Mouse (Mus musculus) small intestine, adult 2 months (tissue): Measurements from ENCODE around the gene Col11a2. TPM values are rescaled to one million over a fixed set of nuclear protein-coding genes. Genes with fewer than 3 reads are reported as not detected.

ENCODE experiments used
- H3K27ac ChIP-seq: fragments of 200-500 bp; 2 replicates; pipeline ENCODE4 v1.5.1; 2012; ENCODE audit warnings: low read depth, low read length, control low read depth, inconsistent platforms; ENCODE audit not compliant: insufficient read depth
- H3K27me3 ChIP-seq: fragments of 200-500 bp; 2 replicates; pipeline ENCODE4 v1.6.1; 2012; ENCODE audit warnings: mild to moderate bottlenecking, moderate library complexity, low read length, inconsistent platforms; ENCODE audit not compliant: control insufficient read depth, insufficient read depth
- H3K36me3 ChIP-seq: fragments of 200-500 bp; 2 replicates; pipeline ENCODE4 v1.6.1; 2012; ENCODE audit warnings: mild to moderate bottlenecking, low read length, control low read depth, inconsistent platforms; ENCODE audit not compliant: control insufficient read depth, insufficient read depth
- H3K4me1 ChIP-seq: fragments of 200-500 bp; 2 replicates; pipeline ENCODE4 v1.6.1; 2012; ENCODE audit warnings: low read length, inconsistent platforms, mixed read lengths; ENCODE audit not compliant: control insufficient read depth, insufficient read depth, insufficient read length
- H3K4me3 ChIP-seq: fragments of 200-500 bp; 2 replicates; pipeline ENCODE4 v1.5.1; 2012; ENCODE audit warnings: low read depth, mild to moderate bottlenecking, control low read depth, inconsistent platforms, low read length, moderate library complexity
- CTCF ChIP-seq: fragments of 200-500 bp; IDR thresholded peaks from 2 replicates; pipeline ENCODE4 v1.5.1; 2012; ENCODE audit warnings: low read depth, mild to moderate bottlenecking, control low read depth, inconsistent platforms, low read length, moderate library complexity, mixed read lengths; ENCODE audit not compliant: insufficient replicate concordance, insufficient read length; ENCODE audit errors: extremely low read depth
- POLR2A ChIP-seq: fragments of 200-500 bp; IDR thresholded peaks from 2 replicates; pipeline ENCODE4 v1.6.1; 2012; ENCODE audit warnings: low read depth, mild to moderate bottlenecking, control low read depth, inconsistent platforms, low read length, moderate library complexity
- WGBS: fragments of 180-500 bp; shearing (Covaris S2); methylation state at CpG from one replicate; pipeline ENCODE4 v1.1.7; 2018; 5-methylcytosine and 5-hydroxymethylcytosine counted together
- polyA plus RNA-seq: library from polyadenylated mRNA; depleted of rRNA; stranded (reverse); fragments of >200 nt; gene quantifications from 2 replicates; pipeline ENCODE4 v1.2.3, GENCODE M21; 2012

The Col11a2 gene
- polyA plus RNA-seq, 1 experiment, result 0.90 TPM

GRCm38 (mm10) chr17:34022414-34022783 lies 16.8 kb upstream of the Col11a2 start:
- Histone ChIP-seq H3K27me3 (no peaks in the 10 kb centered on the region), H3K4me1 (peaks cover 10% of the 10 kb centered on the region), H3K36me3 (peaks cover 17% of the 10 kb centered on the region), H3K27ac (no peak overlapping the region), H3K4me3 (no peak overlapping the region)
- TF ChIP-seq POLR2A (no peak), CTCF (no peak)
- WGBS, result 93% methylated on average over 14 of the region's 14 CpGs

GRCm38 (mm10) chr17:34022987-34023386 lies 16.2 kb upstream of the Col11a2 start:
- H3K4me3 ChIP-seq, result no peak overlapping the region
- no peak overlapping the region for H3K27ac ChIP-seq
- no peak for TF ChIP-seq CTCF
- TF ChIP-seq POLR2A, result no peak
- no peaks in the 10 kb centered on the region for H3K27me3 ChIP-seq
- H3K36me3 ChIP-seq, result peaks cover 17% of the 10 kb centered on the region
- 94% methylated on average over 20 of the region's 20 CpGs for WGBS
- H3K4me1 ChIP-seq, result peaks cover 11% of the 10 kb centered on the region

- 55% methylated on average over 9 of the region's 9 CpGs for WGBS
- H3K27ac ChIP-seq, result no peak overlapping the region
- TF ChIP-seq POLR2A (no peak), CTCF (no peak)
- H3K27me3 ChIP-seq, result no peaks in the 10 kb centered on the region
- H3K36me3 ChIP-seq, result peaks cover 20% of the 10 kb centered on the region
- H3K4me1 ChIP-seq, result peaks cover 12% of the 10 kb centered on the region
- peak overlapping the region; percentile 76; the same call in 1 of the 2 replicates for H3K4me3 ChIP-seq
Observed at GRCm38 (mm10) chr17:34023678-34024077, 15.6 kb upstream of the Col11a2 start.

DNA sequence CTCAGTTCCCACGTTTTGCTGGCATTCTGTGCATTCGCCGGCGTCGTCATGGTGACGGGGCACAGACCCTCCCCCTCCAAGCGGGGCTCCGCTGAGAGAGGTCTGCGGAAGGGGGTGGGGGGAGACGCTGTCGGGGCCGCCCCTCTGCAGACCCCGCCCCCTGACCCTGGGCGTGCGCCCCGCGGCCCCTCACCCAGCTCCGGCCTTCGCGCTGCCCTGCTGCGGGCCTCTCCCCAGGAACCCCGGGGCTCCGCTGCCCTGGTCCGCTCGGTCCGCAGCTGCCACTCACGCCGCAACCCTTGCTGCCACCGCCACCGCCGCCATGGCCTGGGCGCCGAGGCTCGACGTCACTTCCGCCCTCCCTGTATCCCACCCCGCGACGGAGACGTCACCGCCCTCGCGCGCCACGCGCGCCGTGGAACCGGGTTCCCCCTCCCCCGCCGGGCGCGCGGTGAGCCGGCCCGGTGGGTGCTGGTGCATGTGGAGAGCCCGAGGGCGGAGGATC lies 14.9 kb upstream of the Col11a2 start, which contains the start of gene Ring1:
TSS of gene Ring1 (minus strand) at position 364 of the 505 bp plus-strand sequence.
- Histone ChIP-seq H3K4me3 (peak within 1 kb of the TSS; percentile 76), H3K36me3 (peaks cover 27% of the 10 kb centered on the region), H3K4me1 (peaks cover 12% of the 10 kb centered on the region), H3K27ac (peak within 1 kb of the TSS; percentile 45), H3K27me3 (no peaks in the 10 kb centered on the region)
- TF ChIP-seq POLR2A (peak; percentile 73), CTCF (no peak)
- WGBS, result under 1% methylated on average over 57 of the region's 58 CpGs

- Histone ChIP-seq H3K4me1 (peaks cover 16% of the 10 kb centered on the region), H3K27me3 (no peaks in the 10 kb centered on the region), H3K27ac (peak overlapping the region; percentile 45), H3K4me3 (peak overlapping the region; percentile 76), H3K36me3 (peaks cover 33% of the 10 kb centered on the region)
- no peak for TF ChIP-seq POLR2A
- no peak for TF ChIP-seq CTCF
- WGBS, result 2% methylated on average over 57 of the region's 57 CpGs
Observed at GRCm38 (mm10) chr17:34024861-34025755, 14.1 kb upstream of the Col11a2 start.

GRCm38 (mm10) chr17:34025756-34026151 lies 13.5 kb upstream of the Col11a2 start:
- Histone ChIP-seq H3K4me3 (no peak overlapping the region), H3K4me1 (peaks cover 21% of the 10 kb centered on the region), H3K36me3 (peaks cover 31% of the 10 kb centered on the region), H3K27ac (no peak overlapping the region), H3K27me3 (no peaks in the 10 kb centered on the region)
- WGBS, result 64% methylated on average over 7 of the region's 7 CpGs
- no peak for TF ChIP-seq CTCF
- TF ChIP-seq POLR2A, result no peak

DNA sequence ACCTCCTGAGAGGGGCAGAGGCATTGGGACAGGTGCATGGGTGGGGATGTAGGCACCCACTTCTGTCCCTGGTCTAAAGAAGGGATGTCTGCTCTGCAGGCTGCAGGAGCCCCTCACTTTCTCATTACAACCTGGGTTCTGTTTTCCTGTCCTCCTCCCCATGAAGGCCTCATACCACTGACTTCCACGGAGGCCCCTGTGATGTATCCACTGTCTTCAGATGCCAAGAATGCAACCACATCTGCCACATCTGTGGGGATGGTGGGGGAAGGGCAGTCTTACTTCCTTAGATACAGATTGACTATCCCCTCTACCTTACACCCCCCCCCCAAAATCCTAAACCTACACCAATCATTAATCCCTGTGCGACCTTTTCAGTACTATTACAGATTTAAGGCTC lies 13.0 kb upstream of the Col11a2 start:
- Histone ChIP-seq H3K36me3 (peaks cover 27% of the 10 kb centered on the region), H3K4me3 (no peak overlapping the region), H3K27me3 (no peaks in the 10 kb centered on the region), H3K4me1 (peaks cover 24% of the 10 kb centered on the region), H3K27ac (no peak overlapping the region)
- 64% methylated on average over 2 of the region's 2 CpGs for WGBS
- TF ChIP-seq CTCF (no peak), POLR2A (no peak)
